9 mouse cellular contexts compared by ENCODE assay signal in genomic region chr3:110142314-110143205, GRCm38 (mm10). TPM values are rescaled to one million over a fixed set of nuclear protein-coding genes. Genes with fewer than 3 reads are reported as not detected.
A peak's percentile ranks its signal among the peaks of the same experiment; 100 is the strongest.
DNase-seq lines count a peak whose midpoint lies in the region; ATAC-seq and TF ChIP-seq lines count a peak whose summit lies in the region.
"Had no signal": no experiment of that assay in that cellular context is flagged by ENCODE, and none has a peak within 500 bp of the region (broad histone marks: within the 10 kb centered on the region; RNA-seq: fewer than 3 reads in every experiment).

No protein-coding gene starts in this region.

- ATAC-seq in Patski: peak; percentile 66
- peak; percentile 56 for ATAC-seq in neural tube, embryonic 11.5 days (ENCODE audit: insufficient read depth, low FRiP score, low TSS enrichment)

- no peaks in the 10 kb centered on the region for H3K9me3 ChIP-seq in neural tube, embryonic 11.5 days (ENCODE audit: control insufficient read depth, low read length)

- CTCF ChIA-PET in Patski (lab: Charles Lee): interaction anchor here (0.6 to 1.6 kb wide), 23 partner anchors 10 to 622 kb away, joined by 3 to 7 read pairs (median 3); no protein-coding TSS in a partner anchor

- H3K27me3 ChIP-seq in Patski: peaks cover 5% of the 10 kb centered on the region
- H3K27me3 ChIP-seq in neural tube, embryonic 11.5 days (ENCODE audit: control insufficient read depth, insufficient read depth, low read length): no peaks in the 10 kb centered on the region

- intact Hi-C loops in heart, postnatal 14 days (cut with DNase I): loop anchor here (10.0 kb wide), 1 partner anchor 112 kb away; the partner anchor contains the start of gene Prmt6
- intact Hi-C loops in left cerebral cortex, postnatal 36 days (cut with DNase I): loop anchor here (2.0 to 5.0 kb wide), 5 partner anchors 108 to 925 kb away; partner anchors contain the start of gene Prmt6

- under 1% methylated on average over 62 of the region's 77 CpGs for WGBS in neural tube, embryonic 11.5 days

- H3K27ac ChIP-seq in neural tube, embryonic 11.5 days (ENCODE audit: low read depth, low read length): no peak overlapping the region

- no peak for TF ChIP-seq CTCF in Patski (IDR thresholded peaks at IDR 0.05)

- H3K4me3 ChIP-seq in neural tube, embryonic 11.5 days (ENCODE audit: low read depth, low read length): peak overlapping the region; percentile 64

- peak; percentile 83 for DNase-seq in heart, adult 11 months
- no peak for DNase-seq in heart, adult 8-10 months (ENCODE audit: low spot score)
- no peak for DNase-seq in Patski (ENCODE audit: low read depth, low spot score)
- DNase-seq in embryo, embryonic 11 days: peak; percentile 47
- DNase-seq in heart, postnatal 14 days: peak; percentile 3
- DNase-seq in left cerebral cortex, postnatal 36 days (ENCODE audit: low spot score in 2 of 2): peak; percentile 43 to 59
- DNase-seq in neural tube, embryonic 11.5 days (ENCODE audit: low spot score): peak; percentile 50
- DNase-seq in urinary bladder, postnatal 10 days (ENCODE audit: low spot score): no peak

- in situ Hi-C loops in Patski (cut with MboI; ENCODE audit: low pct_unique_long_range_greater_than_20kb): loop anchor here (5.0 to 10.0 kb wide), 3 partner anchors 482 to 925 kb away; no protein-coding TSS in a partner anchor

- peak overlapping the region; percentile 99 for H3K4me2 ChIP-seq in neural tube, embryonic 11.5 days (ENCODE audit: low read depth)

- POLR2A ChIA-PET in Patski (lab: Charles Lee): interaction anchor here (0.7 to 2.2 kb wide), 4 partner anchors 107 to 614 kb away, joined by 3 to 6 read pairs (median 3); partner anchors contain the start of gene Prmt6

- H3K36me3 ChIP-seq in neural tube, embryonic 11.5 days (ENCODE audit: control insufficient read depth, insufficient read depth, low read length): no peaks in the 10 kb centered on the region

- H3K9ac ChIP-seq in neural tube, embryonic 11.5 days (ENCODE audit: low read length): peak overlapping the region; percentile 58

- H3K4me1 ChIP-seq in neural tube, embryonic 11.5 days (ENCODE audit: control insufficient read depth, insufficient read depth, low read length): peaks cover 2% of the 10 kb centered on the region; the same call in 1 of the 2 replicates

RNA-seq across cellular contexts. Expression of gene Ntng1, which starts 1.3 kb away (rescaled TPM):
- under 1 TPM in 2 of 4 experiments, not detected in 2; 0.16 to 0.37 TPM for total RNA-seq in heart, adult 8-10 months (2022)
- 4.4 TPM for polyA plus RNA-seq in Patski (2021)
- under 1 TPM; 0.05 to 0.12 TPM for total RNA-seq in heart, postnatal 14 days (2021)
- 10 to 100 TPM; 29.2 to 38.1 TPM for total RNA-seq in left cerebral cortex, postnatal 36 days (2021)
- 6.9 and 7.5 TPM in 2 replicates for polyA plus RNA-seq in neural tube, embryonic 11.5 days (2014; fragmentation: Nextera tagmentation; extraction: Ambion mirVana)
- total RNA-seq: hematopoietic stem cell, adult 5-6 weeks had no signal

Comparison
In these comparisons a context has a peak if more than half of its experiments do, and no peak if none do; other contexts are left out.
1. DNase-seq: peak in heart, adult 11 months (single experiment), embryo, embryonic 11 days (single experiment), heart, postnatal 14 days (2 of 2), left cerebral cortex, postnatal 36 days (2 of 2) and neural tube, embryonic 11.5 days (single experiment); none in heart, adult 8-10 months (single experiment), Patski (single experiment) and urinary bladder, postnatal 10 days (single experiment).
2. RNA of gene Ntng1, which starts 1.3 kb away (total RNA-seq): 29.2 to 38.1 TPM in left cerebral cortex, postnatal 36 days; 0.16 to 0.37 TPM in heart, adult 8-10 months and 0.05 to 0.12 TPM in heart, postnatal 14 days; every median in the first group is over 10 times any median in the second.